Mouse (Mus musculus) thymus, adult 2 months (tissue): ENCODE measurements at regions not wholly inside any gene's neighbourhood (a gene's known extent, or its start where the extent isn't known, plus 50 kb on each side); places are given as distances from the start of the nearest gene placed in this dataset.

Source experiments
- DNase-seq: peaks from one replicate; pipeline ENCODE4 v3.0.0; 2021
- H3K27ac ChIP-seq: fragments of 200-500 bp; 2 replicates; pipeline ENCODE4 v1.5.1; 2012; ENCODE audit warnings: low read length, control low read depth; ENCODE audit not compliant: control insufficient read depth, insufficient read depth
- H3K27me3 ChIP-seq: fragments of 200-500 bp; 2 replicates; pipeline ENCODE4 v1.6.1; 2012; ENCODE audit warnings: mild to moderate bottlenecking, low read length, moderate library complexity, mixed read lengths; ENCODE audit not compliant: control insufficient read depth, insufficient read depth
- H3K36me3 ChIP-seq: fragments of 200-500 bp; 2 replicates; pipeline ENCODE4 v1.6.1; 2012; ENCODE audit warnings: mild to moderate bottlenecking, low read length, moderate library complexity; ENCODE audit not compliant: control insufficient read depth, insufficient read depth
- H3K4me1 ChIP-seq: fragments of 200-500 bp; replicated peaks from 2 replicates; pipeline ENCODE4 v1.6.1; 2012; ENCODE audit warnings: low read length; ENCODE audit not compliant: control insufficient read depth, insufficient read depth
- H3K4me3 ChIP-seq: fragments of 200-500 bp; 2 replicates; pipeline ENCODE4 v1.5.1; 2012; ENCODE audit warnings: mild to moderate bottlenecking, low read length, control low read depth, moderate library complexity; ENCODE audit not compliant: control insufficient read depth, insufficient read depth
- CTCF ChIP-seq: fragments of 200-500 bp; IDR thresholded peaks from 2 replicates; pipeline ENCODE4 v1.5.1; 2012; ENCODE audit warnings: mild to moderate bottlenecking, control low read depth, low read length, moderate library complexity, borderline replicate concordance; ENCODE audit not compliant: control insufficient read depth, poor library complexity, insufficient read depth; ENCODE audit errors: extremely low read depth
- POLR2A ChIP-seq: fragments of 200-500 bp; IDR thresholded peaks from 2 replicates; pipeline ENCODE4 v1.6.1; 2012; ENCODE audit warnings: mild to moderate bottlenecking, low read length, control low read depth, moderate library complexity; ENCODE audit not compliant: control insufficient read depth, poor library complexity, insufficient read depth; ENCODE audit errors: extremely low read depth
- WGBS: fragments of 180-500 bp; shearing (Covaris S2); methylation state at CpG from one replicate; pipeline ENCODE4 v1.1.7; 2018; 5-methylcytosine and 5-hydroxymethylcytosine counted together

DNA sequence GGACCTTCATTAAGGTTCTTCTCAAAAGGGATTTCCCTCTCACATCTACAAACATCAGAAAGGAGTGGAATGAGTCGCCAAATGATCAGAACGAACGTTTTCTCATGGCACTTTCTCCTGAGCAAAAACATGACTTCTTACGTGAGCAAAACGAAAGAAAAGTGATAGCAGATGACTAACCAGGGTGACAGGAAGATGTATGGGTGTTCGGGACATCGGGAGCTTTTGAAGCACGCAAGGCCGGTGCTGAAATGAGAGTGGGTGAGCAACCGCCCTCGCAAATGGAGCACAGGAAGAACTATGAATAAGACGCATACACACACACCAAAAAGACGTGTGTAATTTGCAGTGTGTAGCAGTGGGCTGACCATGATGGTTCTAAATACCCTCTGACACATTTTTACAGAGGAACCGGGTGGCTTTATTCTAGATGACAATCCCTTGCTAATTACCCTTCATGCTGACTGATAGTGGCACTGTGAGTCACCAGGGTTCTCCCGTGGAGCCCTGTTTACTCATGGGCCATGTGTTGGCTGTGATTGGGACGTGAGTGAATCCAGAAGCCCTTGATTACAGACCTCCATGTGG lies 408.2 kb upstream of the Jarid2 start:
- no peak for DNase-seq
- TF ChIP-seq CTCF, result no peak
- TF ChIP-seq POLR2A, result no peak
- WGBS, result 81% methylated on average over 16 of the region's 16 CpGs

GRCm38 (mm10) chr13:44328416-44328815 lies 400.9 kb upstream of the Jarid2 start:
- H3K36me3 ChIP-seq, result no peaks in the 10 kb centered on the region
- H3K27ac ChIP-seq, result no peak overlapping the region
- no peak for TF ChIP-seq POLR2A
- no peak for TF ChIP-seq CTCF
- 0 out of 2 replicates have a peak, but pooled peaks cover 4% of the 10 kb centered on the region for H3K4me1 ChIP-seq
- no peaks in the 10 kb centered on the region for H3K27me3 ChIP-seq
- WGBS, result 93% methylated on average over 8 of the region's 8 CpGs
- H3K4me3 ChIP-seq, result no peak overlapping the region
- DNase-seq, result no peak

More for the DNA sequence above, 408.2 kb upstream of the Jarid2 start:
- Histone ChIP-seq H3K4me1 (no peaks in the 10 kb centered on the region), H3K27me3 (no peaks in the 10 kb centered on the region), H3K36me3 (no peaks in the 10 kb centered on the region), H3K4me3 (no peak overlapping the region), H3K27ac (no peak overlapping the region)

- TF ChIP-seq CTCF (no peak), POLR2A (no peak)
- Histone ChIP-seq H3K27me3 (no peaks in the 10 kb centered on the region), H3K4me1 (0 out of 2 replicates have a peak, but pooled peaks cover 4% of the 10 kb centered on the region), H3K36me3 (no peaks in the 10 kb centered on the region), H3K4me3 (no peak overlapping the region), H3K27ac (no peak overlapping the region)
- 69% methylated on average over 4 of the region's 4 CpGs for WGBS
- no peak for DNase-seq
Measured at GRCm38 (mm10) chr13:44329161-44329560, 400.1 kb upstream of the Jarid2 start.

DNA sequence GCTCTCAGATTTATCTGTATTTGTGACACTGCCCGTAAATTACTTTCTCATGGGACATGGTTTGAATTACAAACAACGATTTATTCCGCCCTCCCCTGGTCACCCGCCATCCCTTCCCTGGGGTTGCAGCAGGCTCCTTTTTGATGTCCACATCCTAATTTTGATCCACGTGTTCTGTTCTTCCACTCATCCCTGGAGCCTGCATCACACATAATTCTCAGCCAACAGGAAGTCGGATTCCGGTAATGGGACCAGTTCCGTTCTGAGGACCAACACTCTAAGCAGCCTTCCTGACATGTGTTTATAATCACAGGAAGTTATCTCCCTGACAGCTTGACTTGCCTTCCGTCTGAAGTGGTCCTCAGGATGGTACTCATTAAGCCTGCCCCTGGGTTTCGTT lies 399.6 kb upstream of the Jarid2 start:
- TF ChIP-seq POLR2A (no peak), CTCF (no peak)
- 87% methylated on average over 10 of the region's 10 CpGs for WGBS
- H3K4me1 ChIP-seq, result 0 out of 2 replicates have a peak, but pooled peaks cover 4% of the 10 kb centered on the region
- H3K36me3 ChIP-seq, result no peaks in the 10 kb centered on the region
- no peak overlapping the region for H3K27ac ChIP-seq
- DNase-seq, result no peak
- H3K4me3 ChIP-seq, result no peak overlapping the region
- no peaks in the 10 kb centered on the region for H3K27me3 ChIP-seq

DNA sequence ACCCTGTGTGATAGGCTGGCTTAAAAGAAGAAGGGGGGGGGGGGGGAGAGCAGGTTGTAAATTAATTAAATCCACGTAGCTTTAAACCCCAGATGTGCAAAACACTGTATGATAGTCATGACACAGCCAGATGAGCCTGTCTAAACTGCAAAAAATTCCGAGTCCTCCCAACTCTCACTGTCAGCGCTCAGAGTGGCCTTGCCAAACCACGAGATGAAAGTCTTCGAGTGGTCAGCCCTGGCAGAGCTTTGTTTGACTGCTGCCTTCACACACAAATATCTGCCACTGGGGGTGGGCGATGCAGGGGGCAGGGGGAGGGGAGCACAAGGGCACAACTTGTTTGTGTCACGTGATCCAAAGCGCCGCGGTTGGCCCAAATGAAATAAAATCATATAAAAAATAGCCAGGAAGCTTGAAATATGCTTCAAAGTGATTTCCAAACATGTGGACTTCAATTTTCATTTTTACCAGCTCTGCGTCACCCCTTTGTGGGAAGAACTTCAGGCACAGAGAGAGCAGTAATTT lies 396.5 kb upstream of the Jarid2 start:
- H3K36me3 ChIP-seq, result no peaks in the 10 kb centered on the region
- TF ChIP-seq CTCF (no peak), POLR2A (no peak)
- no peaks in the 10 kb centered on the region for H3K27me3 ChIP-seq
- no peak for DNase-seq
- WGBS, result 93% methylated on average over 11 of the region's 11 CpGs
- H3K27ac ChIP-seq, result no peak overlapping the region
- no peak overlapping the region for H3K4me3 ChIP-seq
- 0 out of 2 replicates have a peak, but pooled peaks cover 4% of the 10 kb centered on the region for H3K4me1 ChIP-seq

- Histone ChIP-seq H3K4me3 (no peak overlapping the region), H3K4me1 (peaks cover 9% of the 10 kb centered on the region), H3K27ac (no peak overlapping the region), H3K27me3 (no peaks in the 10 kb centered on the region), H3K36me3 (no peaks in the 10 kb centered on the region)
- DNase-seq, result peak; percentile 17
- no peak for TF ChIP-seq POLR2A
- no peak for TF ChIP-seq CTCF
- 47% methylated on average over 6 of the region's 6 CpGs for WGBS
Measured at GRCm38 (mm10) chr13:44339061-44339741, 390.1 kb upstream of the Jarid2 start.

GRCm38 (mm10) chr13:44345094-44345493 lies 384.2 kb upstream of the Jarid2 start:
- no peak for DNase-seq
- 93% methylated on average over 6 of the region's 6 CpGs for WGBS

More at GRCm38 (mm10) chr13:44345094-44345493, 384.2 kb upstream of the Jarid2 start:
- Histone ChIP-seq H3K27me3 (no peaks in the 10 kb centered on the region), H3K36me3 (no peaks in the 10 kb centered on the region), H3K4me1 (peaks cover 9% of the 10 kb centered on the region), H3K4me3 (no peak overlapping the region), H3K27ac (no peak overlapping the region)
- TF ChIP-seq CTCF, result no peak
- TF ChIP-seq POLR2A, result no peak
